Comparison of ENCODE assay signal across 15 mouse cellular contexts in genomic region chr13:43714741-43715140, GRCm38 (mm10).
DNase-seq lines count a peak whose midpoint lies in the region.
"Had no signal": no experiment of that assay in that cellular context is flagged by ENCODE, and none has a peak within 500 bp of the region (broad histone marks: within the 10 kb centered on the region; RNA-seq: fewer than 3 reads in every experiment).

No protein-coding gene starts in this region.

- peak; percentile 49 to 62 for DNase-seq in cerebellum, adult 18-20 months
- no peak for DNase-seq in cerebellum, postnatal 4 days (ENCODE audit: low spot score in 2 of 2)
- peak; percentile 41 for DNase-seq in layer of hippocampus, adult 11-12 months (ENCODE audit: low spot score)
- DNase-seq in layer of hippocampus, postnatal 25 days (ENCODE audit: extremely low spot score in 1 of 2, low spot score in 1 of 2), result no peak
- DNase-seq in right cerebral cortex, adult 2 months (ENCODE audit: low spot score in 2 of 2), result peak; percentile 39 to 46
- no peak for DNase-seq in right cerebral cortex, postnatal 10 days (ENCODE audit: low spot score in 2 of 2)
- no peak for DNase-seq in spleen, postnatal 14 days (ENCODE audit: low spot score in 2 of 2)
- no peak for DNase-seq in spleen, postnatal 36 days (ENCODE audit: low spot score in 2 of 2)
- DNase-seq: adrenal gland, adult 8-10 months; gastrocnemius, postnatal 25 days; kidney, postnatal 4 days; lung, adult 2 months; lung, postnatal 4 days; retina, postnatal 1 day; thymus, postnatal 14 days had no signal

Comparison
In these comparisons a context has a peak if more than half of its experiments do, and no peak if none do; other contexts are left out.
1. DNase-seq: peak in cerebellum, adult 18-20 months (2 of 2), layer of hippocampus, adult 11-12 months (single experiment) and right cerebral cortex, adult 2 months (2 of 2); none in cerebellum, postnatal 4 days (0 of 2), layer of hippocampus, postnatal 25 days (0 of 2), right cerebral cortex, postnatal 10 days (0 of 2), spleen, postnatal 14 days (0 of 2) and spleen, postnatal 36 days (0 of 2).